Mouse (Mus musculus) lung, embryonic 14.5 days (tissue): ENCODE results near the gene Tnnc1. TPM values are rescaled to one million over a fixed set of nuclear protein-coding genes. Genes with fewer than 3 reads are reported as not detected.

Experiments used
- ATAC-seq: fragments of 200-750 bp; cut with Nextera tagmentation; 2 replicates; pipeline ENCODE4 v1.8.0; 2017; ENCODE audit warnings: mild to moderate bottlenecking, moderate TSS enrichment, moderate library complexity; ENCODE audit not compliant: insufficient read depth
- DNase-seq: peaks from one replicate; pipeline ENCODE4 v3.0.0-alpha.2; 2015
- H3K27ac ChIP-seq: fragments of 300-500 bp; sonication (generic); 2 replicates; pipeline ENCODE4 v1.5.1; 2014; ENCODE audit warnings: low read depth, mild to moderate bottlenecking, moderate library complexity
- H3K27me3 ChIP-seq: fragments of 300-500 bp; sonication (generic); 2 replicates; pipeline ENCODE4 v1.6.1; 2014; ENCODE audit warnings: low read length, control low read depth; ENCODE audit not compliant: insufficient read depth
- H3K36me3 ChIP-seq: fragments of 300-500 bp; sonication (generic); 2 replicates; pipeline ENCODE4 v1.6.1; 2014; ENCODE audit warnings: control low read depth; ENCODE audit not compliant: insufficient read depth
- H3K4me1 ChIP-seq: fragments of 300-500 bp; sonication (generic); 2 replicates; pipeline ENCODE4 v1.6.1; 2014; ENCODE audit warnings: antibody characterized with exemption, control low read depth; ENCODE audit not compliant: insufficient read depth
- H3K4me2 ChIP-seq: fragments of 300-500 bp; sonication (generic); 2 replicates; pipeline ENCODE4 v1.6.1; 2014; ENCODE audit warnings: mild to moderate bottlenecking
- H3K4me3 ChIP-seq: fragments of 300-500 bp; sonication (generic); 2 replicates; pipeline ENCODE4 v1.5.1; 2014; ENCODE audit warnings: low read depth, low read length
- H3K9ac ChIP-seq: fragments of 300-500 bp; sonication (generic); 2 replicates; pipeline ENCODE4 v1.6.1; 2014
- H3K9me3 ChIP-seq: fragments of 300-500 bp; sonication (generic); 2 replicates; pipeline ENCODE4 v1.6.1; 2016; ENCODE audit warnings: low read depth, low read length, control low read depth
- CTCF ChIP-seq: IDR thresholded peaks from 2 replicates; pipeline ENCODE4 v1.5.1; 2016; ENCODE audit warnings: antibody characterized with exemption, low read depth
- WGBS: fragments of 180-500 bp; shearing (Covaris S2); extraction: QIAGEN DNeasy Blood & Tissue Kit; methylation state at CpG from one replicate; pipeline ENCODE4 v1.1.7; 2014; 5-methylcytosine and 5-hydroxymethylcytosine counted together
- polyA plus RNA-seq: library from polyadenylated mRNA; unstranded; fragments of >200 nt; fragmentation: Nextera tagmentation; extraction: Ambion mirVana; gene quantifications from 2 replicates; pipeline ENCODE4 v1.2.1, GENCODE M21; 2014

Gene Tnnc1
- polyA plus RNA-seq, 1 experiment from 2014 or later: 5.1 TPM

GRCm38 (mm10) chr14:31172781-31173455 lies 35.2 kb upstream of the Tnnc1 start:
- peaks cover 80% of the 10 kb centered on the region for H3K36me3 ChIP-seq
- H3K4me3 ChIP-seq: no peak overlapping the region
- H3K4me1 ChIP-seq: no peaks in the 10 kb centered on the region
- no peak overlapping the region for H3K9ac ChIP-seq
- no peak overlapping the region for H3K4me2 ChIP-seq
- peak overlapping the region; percentile 6; the same call in 1 of the 2 replicates for H3K27ac ChIP-seq
- ATAC-seq (no peak), DNase-seq (peak; percentile 32)
- no peaks in the 10 kb centered on the region for H3K9me3 ChIP-seq
- 70% methylated on average over 18 of the region's 18 CpGs for WGBS
- no peak for TF ChIP-seq CTCF
- no peaks in the 10 kb centered on the region for H3K27me3 ChIP-seq

GRCm38 (mm10) chr14:31173537-31173936 lies 34.6 kb upstream of the Tnnc1 start:
- TF ChIP-seq CTCF: no peak
- no peak overlapping the region for H3K4me2 ChIP-seq
- 84% methylated on average over 7 of the region's 7 CpGs for WGBS

GRCm38 (mm10) chr14:31177287-31177686 lies 30.8 kb upstream of the Tnnc1 start:
- TF ChIP-seq CTCF: no peak
- DNase-seq: no peak
- no peak overlapping the region for H3K27ac ChIP-seq
- no peak for ATAC-seq
- no peak overlapping the region for H3K4me2 ChIP-seq
- WGBS: 79% methylated on average over 16 of the region's 16 CpGs
- H3K27me3 ChIP-seq: no peaks in the 10 kb centered on the region
- peaks cover 98% of the 10 kb centered on the region for H3K36me3 ChIP-seq
- H3K4me3 ChIP-seq: no peak overlapping the region
- no peaks in the 10 kb centered on the region for H3K4me1 ChIP-seq
- no peaks in the 10 kb centered on the region for H3K9me3 ChIP-seq
- H3K9ac ChIP-seq: no peak overlapping the region

More at GRCm38 (mm10) chr14:31173537-31173936, 34.6 kb upstream of the Tnnc1 start:
- ATAC-seq: no peak
- Histone ChIP-seq H3K9me3 (no peaks in the 10 kb centered on the region), H3K9ac (no peak overlapping the region), H3K4me1 (no peaks in the 10 kb centered on the region), H3K27ac (peak overlapping the region; percentile 6; the same call in 1 of the 2 replicates), H3K36me3 (peaks cover 85% of the 10 kb centered on the region), H3K27me3 (no peaks in the 10 kb centered on the region), H3K4me3 (no peak overlapping the region)
- DNase-seq: no peak

GRCm38 (mm10) chr14:31177715-31178114 lies 30.4 kb upstream of the Tnnc1 start:
- no peak for TF ChIP-seq CTCF
- no peak for DNase-seq
- no peak overlapping the region for H3K27ac ChIP-seq
- no peaks in the 10 kb centered on the region for H3K4me1 ChIP-seq
- H3K9ac ChIP-seq: no peak overlapping the region
- peaks cover 98% of the 10 kb centered on the region for H3K36me3 ChIP-seq
- no peak for ATAC-seq
- WGBS: 90% methylated on average over 5 of the region's 5 CpGs
- no peak overlapping the region for H3K4me3 ChIP-seq
- H3K4me2 ChIP-seq: no peak overlapping the region
- no peaks in the 10 kb centered on the region for H3K9me3 ChIP-seq
- no peaks in the 10 kb centered on the region for H3K27me3 ChIP-seq

- no peak overlapping the region for H3K27ac ChIP-seq
- no peaks in the 10 kb centered on the region for H3K27me3 ChIP-seq
- no peak for TF ChIP-seq CTCF
- no peak overlapping the region for H3K9ac ChIP-seq
- H3K4me3 ChIP-seq: no peak overlapping the region
- H3K4me1 ChIP-seq: no peaks in the 10 kb centered on the region
- DNase-seq (no peak), ATAC-seq (no peak)
- no peak overlapping the region for H3K4me2 ChIP-seq
- peaks cover 98% of the 10 kb centered on the region for H3K36me3 ChIP-seq
- no peaks in the 10 kb centered on the region for H3K9me3 ChIP-seq
- WGBS: 84% methylated on average over 12 of the region's 12 CpGs
Measured at GRCm38 (mm10) chr14:31179677-31180365, 28.3 kb upstream of the Tnnc1 start.

GRCm38 (mm10) chr14:31181512-31181911 lies 26.6 kb upstream of the Tnnc1 start:
- H3K27me3 ChIP-seq: no peaks in the 10 kb centered on the region
- H3K4me2 ChIP-seq: no peak overlapping the region
- ATAC-seq: no peak
- no peaks in the 10 kb centered on the region for H3K4me1 ChIP-seq
- WGBS: 81% methylated on average over 4 of the region's 4 CpGs
- H3K4me3 ChIP-seq: no peak overlapping the region
- H3K9me3 ChIP-seq: no peaks in the 10 kb centered on the region
- no peak overlapping the region for H3K9ac ChIP-seq
- no peak overlapping the region for H3K27ac ChIP-seq
- TF ChIP-seq CTCF: no peak
- H3K36me3 ChIP-seq: peaks cover 98% of the 10 kb centered on the region
- no peak for DNase-seq

GRCm38 (mm10) chr14:31182786-31183290 lies 25.3 kb upstream of the Tnnc1 start:
- no peak overlapping the region; the same call in 1 of the 2 replicates for H3K27ac ChIP-seq
- TF ChIP-seq CTCF: no peak
- 54% methylated on average over 2 of the region's 2 CpGs for WGBS
- ATAC-seq (peak; percentile 42; the same call in 1 of the 2 replicates), DNase-seq (no peak)
- peaks cover 98% of the 10 kb centered on the region for H3K36me3 ChIP-seq
- no peaks in the 10 kb centered on the region for H3K9me3 ChIP-seq
- H3K27me3 ChIP-seq: no peaks in the 10 kb centered on the region
- H3K4me2 ChIP-seq: no peak overlapping the region
- no peaks in the 10 kb centered on the region for H3K4me1 ChIP-seq
- H3K4me3 ChIP-seq: no peak overlapping the region
- H3K9ac ChIP-seq: no peak overlapping the region
